Mouse (Mus musculus) intestine, embryonic 15.5 days (tissue): ENCODE results near the gene Brat1. TPM values are rescaled to one million over a fixed set of nuclear protein-coding genes. Genes with fewer than 3 reads are reported as not detected.

Experiments used
- ATAC-seq: fragments of 200-750 bp; cut with Nextera tagmentation; 2 replicates; pipeline ENCODE4 v1.8.0; 2017; ENCODE audit warnings: moderate TSS enrichment, moderate library complexity
- H3K27ac ChIP-seq: fragments of 300-500 bp; sonication (generic); 2 replicates; pipeline ENCODE4 v1.5.1; 2015; ENCODE audit warnings: mild to moderate bottlenecking, inconsistent platforms
- H3K27me3 ChIP-seq: fragments of 300-500 bp; sonication (generic); replicated peaks from 2 replicates; pipeline ENCODE4 v1.6.1; 2015; ENCODE audit warnings: inconsistent platforms
- H3K36me3 ChIP-seq: fragments of 300-500 bp; sonication (generic); 2 replicates; pipeline ENCODE4 v1.6.1; 2015; ENCODE audit warnings: inconsistent platforms
- H3K4me1 ChIP-seq: fragments of 300-500 bp; sonication (generic); replicated peaks from 2 replicates; pipeline ENCODE4 v1.6.1; 2015; ENCODE audit warnings: inconsistent platforms
- H3K4me2 ChIP-seq: fragments of 300-500 bp; sonication (generic); replicated peaks from 2 replicates; pipeline ENCODE4 v1.6.1; 2015; ENCODE audit warnings: mild to moderate bottlenecking, inconsistent platforms
- H3K4me3 ChIP-seq: fragments of 300-500 bp; sonication (generic); replicated peaks from 2 replicates; pipeline ENCODE4 v1.5.1; 2015; ENCODE audit warnings: inconsistent platforms
- H3K9ac ChIP-seq: fragments of 300-500 bp; sonication (generic); 2 replicates; pipeline ENCODE4 v1.6.1; 2015; ENCODE audit warnings: inconsistent platforms
- H3K9me3 ChIP-seq: fragments of 300-500 bp; sonication (generic); 2 replicates; pipeline ENCODE4 v1.6.1; 2016; ENCODE audit warnings: inconsistent platforms
- WGBS: fragments of 180-500 bp; shearing (Covaris S2); methylation state at CpG from one replicate; pipeline ENCODE4 v1.1.7; 2015; 5-methylcytosine and 5-hydroxymethylcytosine counted together
- polyA plus RNA-seq: library from polyadenylated mRNA; unstranded; fragments of >200 nt; fragmentation: Nextera tagmentation; extraction: Ambion mirVana; gene quantifications from 2 replicates; pipeline ENCODE4 v1.2.1, GENCODE M21; 2015

The Brat1 gene
- polyA plus RNA-seq, 1 experiment from 2014 or later, result 18.9 TPM

DNA sequence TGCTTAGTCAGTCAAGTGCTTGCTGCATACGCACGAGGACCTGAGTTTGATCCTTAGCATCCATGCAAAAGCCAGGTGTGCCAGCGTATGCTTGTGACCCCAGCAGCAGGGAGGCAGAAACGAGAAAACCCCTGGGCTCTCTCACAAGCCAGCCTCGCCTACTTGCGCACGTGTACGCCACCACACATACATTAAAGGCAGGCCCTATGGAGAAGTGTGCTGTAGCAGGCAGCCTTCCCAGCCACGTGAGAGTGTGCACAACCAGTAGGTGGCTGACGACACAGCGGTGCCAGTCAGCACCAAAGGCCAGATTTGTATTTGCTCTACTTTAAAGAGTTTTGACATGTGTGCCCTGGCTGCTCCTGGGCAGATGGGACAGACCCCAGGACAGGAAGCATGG, 29.2 kb upstream of the Brat1 start:
- H3K4me1 ChIP-seq, result 0 out of 2 replicates have a peak, but pooled peaks cover 8% of the 10 kb centered on the region
- ATAC-seq, result no peak
- no peak overlapping the region for H3K9ac ChIP-seq
- no peaks in the 10 kb centered on the region for H3K27me3 ChIP-seq
- H3K4me2 ChIP-seq, result no peak overlapping the region
- H3K36me3 ChIP-seq, result no peaks in the 10 kb centered on the region; the same call in 1 of the 2 replicates
- H3K4me3 ChIP-seq, result no peak overlapping the region
- H3K27ac ChIP-seq, result no peak overlapping the region
- H3K9me3 ChIP-seq, result no peaks in the 10 kb centered on the region
- WGBS, result 83% methylated on average over 11 of the region's 11 CpGs

DNA sequence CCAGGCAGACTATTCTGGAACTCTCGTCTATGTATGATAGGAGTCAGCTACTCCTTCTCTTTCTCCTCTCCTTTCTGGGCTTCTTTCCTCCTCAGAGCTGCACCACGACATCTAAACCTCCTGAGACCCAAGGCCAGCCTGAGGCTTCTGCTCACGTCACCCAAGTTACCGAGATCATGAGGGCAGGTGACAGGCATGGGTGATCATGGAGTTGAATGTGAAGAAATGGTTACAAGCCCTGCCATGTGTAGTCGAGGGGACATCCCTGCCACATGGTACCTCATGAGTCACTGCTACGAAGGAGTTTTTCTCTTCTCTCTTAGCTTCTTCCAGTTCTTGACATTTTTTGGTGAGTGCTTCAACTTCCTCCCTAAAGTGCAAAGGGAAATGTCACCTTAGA, 27.7 kb upstream of the Brat1 start:
- ATAC-seq, result no peak

DNA sequence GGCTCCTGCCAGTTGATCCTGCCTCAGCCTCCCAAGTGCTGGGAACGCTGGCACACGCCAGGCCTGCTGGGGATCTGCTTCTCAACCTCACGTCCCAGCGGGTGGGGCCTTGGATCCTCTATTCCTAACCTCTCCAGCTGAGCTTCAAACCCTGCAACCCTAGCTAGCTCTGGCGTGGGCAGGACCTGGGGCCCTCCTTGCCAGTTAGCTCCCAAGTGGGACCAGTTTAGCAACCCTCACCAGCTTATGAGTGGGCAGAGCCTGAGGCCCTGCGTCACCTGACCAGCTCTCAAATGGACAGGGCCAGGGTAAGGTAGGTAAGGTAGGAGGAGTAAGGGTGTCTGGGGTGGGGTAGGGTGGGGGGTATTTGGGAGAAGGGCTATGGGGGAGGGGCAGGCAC, 24.8 kb upstream of the Brat1 start:
- Histone ChIP-seq H3K27ac (no peak overlapping the region), H3K9ac (no peak overlapping the region), H3K4me1 (no peaks in the 10 kb centered on the region), H3K4me2 (no peak overlapping the region), H3K27me3 (no peaks in the 10 kb centered on the region), H3K9me3 (no peaks in the 10 kb centered on the region), H3K4me3 (no peak overlapping the region), H3K36me3 (peaks cover 6% of the 10 kb centered on the region; the same call in 1 of the 2 replicates)
- no peak for ATAC-seq
- WGBS, result 90% methylated on average over 6 of the region's 6 CpGs

More for the DNA sequence above, 27.7 kb upstream of the Brat1 start:
- no peaks in the 10 kb centered on the region for H3K9me3 ChIP-seq
- H3K27me3 ChIP-seq, result no peaks in the 10 kb centered on the region
- H3K36me3 ChIP-seq, result peaks cover 5% of the 10 kb centered on the region; the same call in 1 of the 2 replicates
- H3K4me2 ChIP-seq, result no peak overlapping the region
- H3K4me1 ChIP-seq, result no peaks in the 10 kb centered on the region
- 90% methylated on average over 6 of the region's 6 CpGs for WGBS
- H3K9ac ChIP-seq, result no peak overlapping the region
- no peak overlapping the region for H3K4me3 ChIP-seq
- H3K27ac ChIP-seq, result no peak overlapping the region

DNA sequence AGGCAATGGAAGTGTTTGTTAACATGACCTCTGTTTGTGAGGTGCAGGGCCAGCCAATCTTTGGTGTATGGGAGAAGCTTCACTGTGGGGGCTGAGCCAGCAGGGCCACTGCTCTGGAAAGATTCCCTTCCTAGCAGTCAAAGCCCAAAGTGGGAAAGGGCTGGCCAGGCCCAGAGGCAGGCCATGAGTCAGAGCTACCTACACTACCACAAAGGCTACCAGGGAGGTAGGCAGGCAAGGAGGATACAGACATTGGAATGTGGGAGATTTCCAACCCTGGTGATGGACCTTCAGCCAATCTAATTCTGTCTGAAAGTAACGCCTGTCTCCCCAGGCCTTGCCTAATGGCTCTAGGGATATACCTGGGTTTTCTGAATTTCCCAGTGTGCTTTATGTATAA, 23.9 kb upstream of the Brat1 start:
- H3K9me3 ChIP-seq, result no peaks in the 10 kb centered on the region
- no peak for ATAC-seq
- H3K27me3 ChIP-seq, result no peaks in the 10 kb centered on the region
- H3K4me1 ChIP-seq, result no peaks in the 10 kb centered on the region
- no peak overlapping the region for H3K9ac ChIP-seq
- H3K4me2 ChIP-seq, result no peak overlapping the region
- peaks cover 8% of the 10 kb centered on the region for H3K36me3 ChIP-seq
- no peak overlapping the region for H3K4me3 ChIP-seq
- WGBS, result 82% methylated on average over 1 of the region's 1 CpGs
- H3K27ac ChIP-seq, result no peak overlapping the region

DNA sequence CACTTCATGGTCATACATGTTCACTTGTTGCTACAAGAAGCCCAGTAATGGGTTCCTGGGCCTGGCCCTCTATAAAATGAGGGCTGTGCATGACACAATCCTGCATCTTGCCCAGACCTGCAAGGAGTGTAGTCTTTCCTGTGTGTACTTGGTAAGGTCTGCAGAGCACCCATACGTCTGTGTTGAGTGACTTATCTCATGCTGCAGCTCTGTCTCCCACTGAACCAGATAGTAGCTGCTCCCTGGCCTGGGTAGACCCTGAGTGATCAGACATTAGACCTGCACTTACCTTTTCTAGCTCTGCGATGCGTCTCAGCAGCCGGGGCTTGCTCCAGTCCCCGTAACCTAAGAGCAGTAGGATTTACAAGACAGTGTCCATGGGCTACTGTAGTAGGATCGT, 22.7 kb upstream of the Brat1 start:
- Histone ChIP-seq H3K4me1 (no peaks in the 10 kb centered on the region), H3K9me3 (no peaks in the 10 kb centered on the region), H3K36me3 (peaks cover 11% of the 10 kb centered on the region), H3K27ac (no peak overlapping the region), H3K27me3 (no peaks in the 10 kb centered on the region), H3K9ac (no peak overlapping the region), H3K4me2 (no peak overlapping the region), H3K4me3 (no peak overlapping the region)
- WGBS, result 92% methylated on average over 6 of the region's 6 CpGs
- no peak for ATAC-seq

DNA sequence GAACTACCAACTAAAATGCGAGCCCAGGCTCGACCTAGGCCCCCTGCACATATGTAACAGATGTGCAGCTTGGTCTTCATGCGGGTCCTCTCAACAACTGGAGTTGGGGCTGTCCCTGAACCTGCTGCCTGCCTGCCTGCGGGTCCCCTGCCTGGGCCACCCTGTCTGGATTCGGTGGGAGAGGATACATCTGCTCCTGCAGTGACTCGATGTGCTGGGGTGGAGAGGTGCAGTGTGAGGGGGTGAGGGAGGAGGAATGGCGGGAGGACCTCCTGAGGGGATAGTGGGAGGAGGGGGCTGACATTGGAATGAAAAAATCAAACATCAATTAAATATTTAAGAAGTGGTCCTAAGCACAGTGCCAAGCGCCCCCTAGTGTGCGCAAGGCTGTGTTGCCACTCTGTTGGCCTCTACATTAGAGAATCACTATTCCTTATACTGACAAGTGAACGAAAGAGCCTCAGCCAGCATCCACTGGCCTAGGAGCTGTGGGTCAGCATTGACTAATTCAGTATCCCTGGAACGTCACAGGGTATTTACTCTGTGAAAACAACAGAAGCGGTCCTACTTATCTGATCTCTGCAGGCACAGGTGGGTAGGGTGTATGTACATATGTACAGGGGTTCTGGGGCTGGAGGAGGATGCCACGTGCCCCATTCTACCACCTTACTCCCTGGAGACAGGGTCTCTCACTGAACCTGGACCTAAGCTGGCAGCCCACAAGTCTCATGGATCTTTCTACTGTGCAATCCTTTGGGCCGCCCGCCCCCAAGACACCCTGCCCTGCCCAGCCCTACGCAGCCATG, 20.3 kb upstream of the Brat1 start:
- Histone ChIP-seq H3K9me3 (no peaks in the 10 kb centered on the region), H3K4me2 (no peak overlapping the region), H3K9ac (no peak overlapping the region), H3K4me3 (no peak overlapping the region), H3K4me1 (no peaks in the 10 kb centered on the region), H3K27ac (no peak overlapping the region), H3K36me3 (peaks cover 14% of the 10 kb centered on the region), H3K27me3 (no peaks in the 10 kb centered on the region)
- peak; percentile 57; the same call in 1 of the 2 replicates for ATAC-seq
- WGBS, result 63% methylated on average over 16 of the region's 16 CpGs

DNA sequence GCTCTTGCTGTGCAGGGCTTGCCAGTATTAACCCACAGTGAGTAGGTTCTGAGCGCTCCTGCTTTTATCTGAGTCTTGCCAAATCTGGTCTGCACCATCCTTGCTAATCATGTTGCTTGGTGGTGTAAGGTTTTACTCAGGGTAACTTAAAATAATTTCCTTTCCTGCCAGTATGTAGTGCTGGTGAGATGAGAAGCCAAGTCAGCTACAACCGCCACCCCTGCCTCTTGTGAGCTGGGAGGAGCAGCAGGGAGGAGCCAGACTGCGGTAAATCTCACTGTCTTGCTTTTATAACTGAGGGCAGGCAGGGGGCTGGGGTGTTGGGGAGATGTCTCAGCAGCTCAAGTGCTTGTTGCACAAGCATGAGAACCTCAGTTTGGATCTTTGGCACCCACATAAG, 16.4 kb upstream of the Brat1 start:
- H3K36me3 ChIP-seq, result peaks cover 21% of the 10 kb centered on the region
- no peak for ATAC-seq
- H3K9me3 ChIP-seq, result no peaks in the 10 kb centered on the region
- H3K4me1 ChIP-seq, result no peaks in the 10 kb centered on the region
- H3K4me2 ChIP-seq, result no peak overlapping the region
- no peak overlapping the region for H3K9ac ChIP-seq
- H3K27ac ChIP-seq, result no peak overlapping the region
- WGBS, result 81% methylated on average over 3 of the region's 3 CpGs
- H3K4me3 ChIP-seq, result no peak overlapping the region
- no peaks in the 10 kb centered on the region for H3K27me3 ChIP-seq

DNA sequence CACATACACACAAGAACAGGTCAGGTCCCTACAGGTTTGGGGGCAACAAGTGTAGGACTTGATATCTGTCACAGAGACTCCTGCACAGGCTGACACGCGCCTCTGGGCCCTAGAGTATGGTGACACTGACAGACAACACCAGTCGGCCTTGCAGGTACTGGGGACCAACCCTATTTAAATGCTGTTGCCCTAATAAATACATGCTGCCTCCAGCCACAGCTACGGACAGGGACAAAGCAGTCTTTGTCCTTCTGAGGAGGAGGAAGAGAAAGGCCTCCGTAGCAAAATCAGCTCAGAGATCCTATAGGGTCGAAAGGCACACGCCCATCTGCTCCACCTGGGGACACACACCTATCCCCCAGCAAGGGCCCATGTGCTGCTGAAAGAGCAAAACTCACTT, 8.8 kb upstream of the Brat1 start:
- ATAC-seq, result peak; percentile 44; the same call in 1 of the 2 replicates
- no peak overlapping the region for H3K4me3 ChIP-seq

DNA sequence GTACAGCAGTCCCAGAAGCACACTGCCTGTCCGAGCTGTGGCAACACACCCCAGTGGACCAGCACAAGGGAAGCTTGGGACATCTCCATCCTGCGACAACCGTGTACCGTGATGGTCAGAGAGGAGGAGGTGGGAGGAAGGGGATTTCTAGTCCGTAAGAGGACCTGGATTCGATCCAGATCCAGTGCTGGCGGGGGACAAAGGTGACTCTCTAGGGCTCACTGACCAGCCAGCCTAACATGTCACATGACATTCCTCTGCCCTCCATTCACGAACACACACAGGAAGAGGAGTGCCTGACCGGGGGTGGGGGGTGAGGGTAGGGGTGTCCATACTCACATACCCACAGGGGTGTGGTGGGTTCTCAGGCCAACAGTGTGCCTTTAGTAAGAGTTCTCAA, 5.0 kb upstream of the Brat1 start:
- WGBS, result 75% methylated on average over 9 of the region's 9 CpGs
- ATAC-seq, result no peak
- 0 out of 2 replicates have a peak, but pooled peaks cover 6% of the 10 kb centered on the region for H3K36me3 ChIP-seq
- H3K4me3 ChIP-seq, result no peak overlapping the region
- no peaks in the 10 kb centered on the region for H3K27me3 ChIP-seq
- H3K27ac ChIP-seq, result no peak overlapping the region
- H3K4me1 ChIP-seq, result peaks cover 25% of the 10 kb centered on the region
- H3K4me2 ChIP-seq, result no peak overlapping the region
- H3K9me3 ChIP-seq, result no peaks in the 10 kb centered on the region
- H3K9ac ChIP-seq, result no peak overlapping the region

More for the DNA sequence above, 8.8 kb upstream of the Brat1 start:
- WGBS, result 67% methylated on average over 7 of the region's 7 CpGs
- H3K9ac ChIP-seq, result no peak overlapping the region
- no peak overlapping the region for H3K4me2 ChIP-seq
- H3K27ac ChIP-seq, result no peak overlapping the region
- no peaks in the 10 kb centered on the region for H3K9me3 ChIP-seq
- H3K4me1 ChIP-seq, result peaks cover 12% of the 10 kb centered on the region
- H3K27me3 ChIP-seq, result no peaks in the 10 kb centered on the region
- H3K36me3 ChIP-seq, result peaks cover 17% of the 10 kb centered on the region; the same call in 1 of the 2 replicates

DNA sequence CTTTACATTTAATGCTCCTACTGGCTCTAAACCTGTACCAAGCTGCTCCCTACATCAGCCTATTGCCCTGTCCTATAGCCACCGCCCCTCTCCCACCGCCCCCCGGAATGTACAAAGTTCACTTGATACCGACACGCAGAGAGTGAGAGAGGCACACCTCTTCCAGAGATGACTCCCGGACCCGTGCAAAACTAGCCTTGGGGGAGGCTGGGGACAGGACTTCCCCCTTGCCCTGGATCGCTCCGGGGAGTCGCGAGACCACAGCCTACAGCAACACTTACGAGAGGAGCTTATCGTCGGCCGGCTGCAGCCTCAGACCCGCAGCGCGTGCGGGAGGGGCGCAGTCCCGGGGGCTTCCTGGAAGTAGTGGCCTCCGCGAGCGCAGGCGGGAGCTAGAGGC, 3.1 kb upstream of the Brat1 start:
- Histone ChIP-seq H3K4me1 (peaks cover 34% of the 10 kb centered on the region), H3K9ac (peak overlapping the region; percentile 77), H3K27ac (peak overlapping the region; percentile 93), H3K4me2 (peak overlapping the region; percentile 74), H3K9me3 (no peaks in the 10 kb centered on the region), H3K4me3 (peak overlapping the region; percentile 74), H3K27me3 (no peaks in the 10 kb centered on the region), H3K36me3 (0 out of 2 replicates have a peak, but pooled peaks cover 3% of the 10 kb centered on the region)
- ATAC-seq, result peak; percentile 60
- under 1% methylated on average over 25 of the region's 25 CpGs for WGBS

DNA sequence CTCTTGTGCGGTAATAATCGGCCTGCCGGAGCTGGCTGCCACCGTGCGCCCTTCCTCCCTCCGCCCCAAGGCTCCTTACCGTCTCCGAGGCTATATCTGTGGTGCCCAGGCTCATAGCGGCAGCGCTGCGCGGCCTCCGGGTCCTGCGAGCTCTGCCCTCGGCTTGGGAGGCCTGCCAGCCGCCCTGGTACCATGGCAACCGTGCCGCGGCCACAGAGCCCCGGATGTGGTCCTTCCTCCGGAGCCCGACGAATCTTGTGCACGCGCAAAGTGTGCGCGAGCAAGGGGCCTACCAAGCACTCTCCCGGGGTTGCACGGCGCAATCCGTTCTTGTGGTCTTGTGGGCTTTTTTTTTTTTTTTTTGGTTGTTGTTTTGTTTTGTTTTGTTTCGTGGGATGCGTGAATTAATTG, 2.7 kb upstream of the Brat1 start, which contains the start of gene Iqce:
Gene Iqce, minus strand, starts transcription at position 276 of the 411 bp plus-strand sequence.
- Histone ChIP-seq H3K4me3 (peak within 1 kb of the TSS; percentile 74), H3K27ac (peak within 1 kb of the TSS; percentile 93), H3K4me1 (peaks cover 34% of the 10 kb centered on the region), H3K27me3 (no peaks in the 10 kb centered on the region), H3K36me3 (peaks cover 4% of the 10 kb centered on the region; the same call in 1 of the 2 replicates), H3K4me2 (peak within 1 kb of the TSS; percentile 74), H3K9ac (peak within 1 kb of the TSS; percentile 77), H3K9me3 (no peaks in the 10 kb centered on the region)
- peak; percentile 66 for ATAC-seq
- WGBS, result under 1% methylated on average over 33 of the region's 33 CpGs

DNA sequence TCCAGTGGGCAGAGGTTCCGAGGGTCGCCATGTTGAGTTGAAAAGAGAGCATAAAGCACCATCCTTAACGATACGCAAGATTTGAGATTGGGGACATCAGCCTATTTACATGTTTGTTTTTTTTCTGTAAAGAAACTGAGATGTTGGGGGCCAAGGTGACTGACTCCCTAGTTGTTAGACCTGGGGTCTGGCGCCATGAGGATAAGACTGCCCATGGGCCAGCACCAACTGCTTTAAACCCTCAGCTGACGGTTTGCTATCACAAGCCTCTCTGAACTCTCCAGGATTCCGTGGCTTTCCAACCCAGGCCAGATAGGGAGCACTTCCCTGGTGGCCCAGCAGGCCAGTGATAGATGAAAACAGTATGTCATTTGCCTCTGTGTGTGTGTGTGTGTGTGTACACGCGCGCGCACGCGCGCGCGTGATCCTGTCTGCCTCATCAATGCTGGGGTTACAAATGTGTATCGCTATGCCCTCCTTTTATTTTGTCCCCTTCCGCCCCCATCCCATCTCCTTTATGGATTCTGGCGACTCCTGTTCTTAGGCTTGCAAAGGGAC, 2.1 kb upstream of the Brat1 start:
- Histone ChIP-seq H3K27me3 (no peaks in the 10 kb centered on the region), H3K4me1 (peaks cover 34% of the 10 kb centered on the region), H3K9me3 (no peaks in the 10 kb centered on the region), H3K4me3 (peak overlapping the region; percentile 74), H3K4me2 (peak overlapping the region; percentile 74), H3K36me3 (peaks cover 7% of the 10 kb centered on the region; the same call in 1 of the 2 replicates), H3K9ac (peak overlapping the region; percentile 77), H3K27ac (peak overlapping the region; percentile 93)
- 61% methylated on average over 19 of the region's 19 CpGs for WGBS
- no peak for ATAC-seq
